Mouse (Mus musculus) C2C12 (cell line): ENCODE results near the gene Spic. TPM values are rescaled to one million over a fixed set of nuclear protein-coding genes. Genes with fewer than 3 reads are reported as not detected.
A peak's percentile ranks its signal among the peaks of the same experiment; 100 is the strongest.

ENCODE experiments used
- H3K27me3 ChIP-seq: one replicate; pipeline ENCODE4 v1.6.1; 2011; ENCODE audit not compliant: control insufficient read depth, insufficient read depth, insufficient read length
- H3K36me3 ChIP-seq: one replicate; pipeline ENCODE4 v1.6.1; 2011; ENCODE audit not compliant: control insufficient read depth, insufficient read depth
- H3K4me3 ChIP-seq: one replicate; pipeline ENCODE4 v1.5.1; 2011; ENCODE audit warnings: mild to moderate bottlenecking, control low read depth; ENCODE audit not compliant: poor library complexity, insufficient read depth, severe bottlenecking
- H3K79me2 ChIP-seq: one replicate; pipeline ENCODE4 v1.6.1; 2011; ENCODE audit not compliant: control insufficient read depth, insufficient read depth
- H3K79me3 ChIP-seq: one replicate; pipeline ENCODE4 v1.6.1; 2011; ENCODE audit warnings: low read depth, control low read depth
- H3ac ChIP-seq: one replicate; pipeline ENCODE3; 2011; ENCODE audit warnings: low read depth; ENCODE audit not compliant: control insufficient read depth, insufficient read length
- CEBPB ChIP-seq: IDR thresholded peaks from one replicate; pipeline ENCODE4 v1.6.1; 2011; ENCODE audit warnings: low read depth, mild to moderate bottlenecking, control low read depth, moderate library complexity
- CTCF ChIP-seq: IDR thresholded peaks from one replicate; pipeline ENCODE4 v1.5.1; 2011; ENCODE audit not compliant: control insufficient read depth, insufficient read depth, insufficient read length
- FOSL1 ChIP-seq: IDR thresholded peaks from one replicate; pipeline ENCODE4 v1.8.0; 2011; ENCODE audit warnings: mild to moderate bottlenecking, low read length; ENCODE audit not compliant: poor library complexity, insufficient read depth, severe bottlenecking
- MAX ChIP-seq: IDR thresholded peaks from one replicate; pipeline ENCODE4 v1.6.1; 2011; ENCODE audit warnings: mild to moderate bottlenecking, control low read depth
- MYOD1 ChIP-seq: IDR thresholded peaks from one replicate; pipeline ENCODE4 v1.6.1; 2011; ENCODE audit warnings: low read depth; ENCODE audit not compliant: control insufficient read depth, insufficient read length
- MYOG ChIP-seq: IDR thresholded peaks from one replicate; pipeline ENCODE4 v1.6.1; 2011; ENCODE audit not compliant: control insufficient read depth, insufficient read length; ENCODE audit errors: extremely low read depth
- USF1 ChIP-seq: IDR thresholded peaks from one replicate; pipeline ENCODE4 v1.6.1; 2011; ENCODE audit warnings: low read depth, mild to moderate bottlenecking, control low read depth, moderate library complexity
- polyA plus RNA-seq: library from polyadenylated mRNA; unstranded; fragments of >200 nt; fragmentation: generic; extraction: Trizol; gene quantifications from one replicate; pipeline ENCODE4 v1.2.1, GENCODE M21; 2012; ENCODE audit warnings: missing spikeins

Gene Spic
- polyA plus RNA-seq, 1 experiment: not detected

DNA sequence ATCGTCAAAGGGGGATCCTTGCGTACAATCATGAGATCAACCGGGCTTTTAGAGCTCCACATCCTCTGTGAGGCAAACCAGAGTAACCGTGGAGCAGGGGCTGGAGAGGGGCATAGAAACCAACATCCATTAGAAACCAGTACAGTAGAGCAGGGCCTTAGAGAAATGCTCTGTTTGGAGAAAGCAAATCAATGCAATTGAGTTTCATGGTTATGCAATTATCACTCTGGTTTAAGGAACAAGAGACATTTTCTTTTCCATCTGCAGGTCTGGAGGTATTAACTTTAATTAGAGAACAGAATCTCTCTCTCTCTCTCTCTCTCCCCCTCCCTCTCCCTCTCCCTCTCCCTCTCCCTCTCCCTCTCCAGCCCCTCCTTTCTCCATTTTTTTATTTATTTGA, 29.9 kb upstream of the Spic start:
- H3K27me3 ChIP-seq: no peaks in the 10 kb centered on the region
- no peaks in the 10 kb centered on the region for H3K79me2 ChIP-seq
- no peaks in the 10 kb centered on the region for H3K36me3 ChIP-seq
- H3K79me3 ChIP-seq: no peaks in the 10 kb centered on the region
- H3K4me3 ChIP-seq: no peak overlapping the region
- H3ac ChIP-seq: no peak overlapping the region
- TF ChIP-seq MAX (no peak), USF1 (no peak), CTCF (no peak), CEBPB (no peak), MYOD1 (no peak), FOSL1 (no peak), MYOG (no peak)

- Histone ChIP-seq H3K36me3 (no peaks in the 10 kb centered on the region), H3ac (no peak overlapping the region), H3K27me3 (no peaks in the 10 kb centered on the region), H3K4me3 (no peak overlapping the region), H3K79me2 (no peaks in the 10 kb centered on the region), H3K79me3 (no peaks in the 10 kb centered on the region)
- TF ChIP-seq FOSL1 (no peak), MYOD1 (no peak), MYOG (no peak), CEBPB (no peak), MAX (no peak), USF1 (no peak), CTCF (no peak)
These were observed 27.5 kb upstream of the Spic start for GRCm38 (mm10) chr10:88712359-88712758.

GRCm38 (mm10) chr10:88708671-88709523, 24.1 kb upstream of the Spic start:
- no peak overlapping the region for H3K4me3 ChIP-seq
- H3K79me2 ChIP-seq: no peaks in the 10 kb centered on the region
- TF ChIP-seq USF1 (peak; percentile 85), MYOG (no peak)
- H3K27me3 ChIP-seq: no peaks in the 10 kb centered on the region
- H3K79me3 ChIP-seq: no peaks in the 10 kb centered on the region
- no peaks in the 10 kb centered on the region for H3K36me3 ChIP-seq
- H3ac ChIP-seq: no peak overlapping the region

DNA sequence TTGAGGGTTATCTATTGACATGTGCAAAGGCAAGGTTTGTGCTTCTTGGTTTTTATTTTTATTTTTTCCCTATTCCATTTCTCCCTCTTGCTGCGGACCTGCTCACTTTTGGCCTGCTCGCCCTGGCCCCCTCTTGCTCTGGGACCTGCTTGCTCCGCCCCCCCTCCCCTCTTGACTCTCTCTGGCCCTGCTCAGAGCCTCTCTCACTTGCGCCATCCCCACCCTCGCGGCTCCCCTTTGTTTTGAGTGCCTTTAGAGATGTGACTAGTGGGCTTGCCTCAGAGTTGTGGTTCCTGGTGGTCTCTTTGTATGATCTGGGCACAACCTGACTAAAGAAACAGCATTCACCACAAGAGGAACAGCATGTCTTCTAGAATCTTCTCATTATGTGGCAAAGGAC, 16.1 kb upstream of the Spic start:
- Histone ChIP-seq H3K4me3 (no peak overlapping the region), H3K79me3 (no peaks in the 10 kb centered on the region), H3K36me3 (no peaks in the 10 kb centered on the region), H3K27me3 (no peaks in the 10 kb centered on the region), H3ac (no peak overlapping the region), H3K79me2 (no peaks in the 10 kb centered on the region)
- TF ChIP-seq MYOG: no peak
- TF ChIP-seq USF1: no peak
- no peak for TF ChIP-seq MYOD1
- TF ChIP-seq MAX: no peak
- no peak for TF ChIP-seq CEBPB
- no peak for TF ChIP-seq FOSL1
- no peak for TF ChIP-seq CTCF

DNA sequence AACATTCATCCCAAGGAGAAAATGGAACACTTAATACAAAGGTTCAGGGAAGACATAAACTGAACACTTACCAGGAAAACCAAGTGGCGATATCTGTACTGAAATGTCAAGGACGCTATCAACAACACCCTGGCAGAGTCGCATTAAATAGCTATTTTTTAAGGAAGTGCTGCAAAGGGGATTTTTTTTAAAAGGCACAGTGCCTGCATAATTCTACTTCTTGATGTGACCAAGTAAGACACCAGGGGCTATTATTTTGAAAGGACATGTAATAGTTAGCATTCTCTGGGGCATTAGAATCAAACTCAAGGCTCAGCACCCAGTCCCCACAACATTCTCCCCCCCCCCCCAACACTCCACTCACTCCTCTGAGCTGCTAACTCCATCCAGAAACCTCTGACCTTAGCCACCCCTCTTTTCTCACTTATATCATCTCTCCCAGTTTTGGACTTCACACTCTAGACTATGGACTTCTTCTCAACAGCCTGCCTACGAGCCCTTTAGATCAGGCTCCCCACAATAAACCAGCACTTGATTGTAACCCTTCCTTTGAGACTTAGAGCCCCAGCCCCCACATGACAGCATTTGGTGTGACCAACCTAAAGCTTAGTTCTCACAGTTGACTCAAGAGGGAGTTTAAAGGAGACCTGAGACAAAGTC, 1.8 kb downstream of the Spic start:
- Histone ChIP-seq H3K79me3 (no peaks in the 10 kb centered on the region), H3K79me2 (no peaks in the 10 kb centered on the region), H3K4me3 (no peak overlapping the region), H3ac (no peak overlapping the region), H3K27me3 (no peaks in the 10 kb centered on the region), H3K36me3 (no peaks in the 10 kb centered on the region)
- TF ChIP-seq MYOG (no peak), CEBPB (no peak), MYOD1 (no peak), USF1 (no peak), FOSL1 (no peak), MAX (no peak), CTCF (no peak)

- no peaks in the 10 kb centered on the region for H3K27me3 ChIP-seq
- H3K4me3 ChIP-seq: no peak overlapping the region
- no peaks in the 10 kb centered on the region for H3K79me2 ChIP-seq
- H3K79me3 ChIP-seq: no peaks in the 10 kb centered on the region
- no peak overlapping the region for H3ac ChIP-seq
- no peaks in the 10 kb centered on the region for H3K36me3 ChIP-seq
- no peak for TF ChIP-seq MYOG
- no peak for TF ChIP-seq FOSL1
- TF ChIP-seq MYOD1: no peak
- no peak for TF ChIP-seq MAX
- TF ChIP-seq CTCF: no peak
- TF ChIP-seq USF1: no peak
- no peak for TF ChIP-seq CEBPB
These were observed 12.0 kb downstream of the Spic start for GRCm38 (mm10) chr10:88672825-88673224.
